Mouse (Mus musculus) forebrain, embryonic 16.5 days (tissue): ENCODE measurements around the gene Vasp. TPM values are rescaled to one million over a fixed set of nuclear protein-coding genes. Genes with fewer than 3 reads are reported as not detected.

ENCODE experiments used
- polyA plus RNA-seq: library from polyadenylated mRNA; unstranded; fragments of >200 nt; fragmentation: Nextera tagmentation; extraction: Ambion mirVana; gene quantifications from 2 replicates; pipeline ENCODE4 v1.2.1, GENCODE M21; 2015

The Vasp gene
- polyA plus RNA-seq, 1 experiment from 2014 or later, result 38.0 TPM

Other genes with a start within 250 kb of the Vasp start
- not detected in 2 replicates for gene Foxa3, start 248.3 kb downstream of the Vasp start, polyA plus RNA-seq
- 34.4 and 34.7 TPM in 2 replicates for gene Sympk, start 247.4 kb downstream of the Vasp start, polyA plus RNA-seq
- gene Rsph6a, start 217.1 kb downstream of the Vasp start, polyA plus RNA-seq, result 0.09 TPM in 1 of 2 replicates, not detected in the other
- 28.1 and 29.7 TPM in 2 replicates for gene Dmwd, start 195.6 kb downstream of the Vasp start, polyA plus RNA-seq
- 5.6 and 10.1 TPM in 2 replicates for gene Dmpk, start 188.0 kb downstream of the Vasp start, polyA plus RNA-seq
- 1.7 and 2.1 TPM in 2 replicates for gene Six5, start 177.2 kb downstream of the Vasp start, polyA plus RNA-seq
- gene Gm4969, start 153.4 kb downstream of the Vasp start, polyA plus RNA-seq, result 3.9 and 4.9 TPM in 2 replicates
- 25.4 and 28.3 TPM in 2 replicates for gene Fbxo46, start 152.0 kb downstream of the Vasp start, polyA plus RNA-seq
- 17.1 and 22.4 TPM in 2 replicates for gene Qpctl, start 122.5 kb downstream of the Vasp start, polyA plus RNA-seq
- gene Snrpd2, start 122.1 kb downstream of the Vasp start, polyA plus RNA-seq, result 116 and 118 TPM in 2 replicates
- 21.8 and 32.1 TPM in 2 replicates for gene Gipr, start 105.7 kb downstream of the Vasp start, polyA plus RNA-seq
- 8.3 and 14.4 TPM in 2 replicates for gene Eml2, start 95.4 kb downstream of the Vasp start, polyA plus RNA-seq
- gene Gpr4, start 59.3 kb downstream of the Vasp start, polyA plus RNA-seq, result 2.5 and 2.7 TPM in 2 replicates
- 43.5 and 43.8 TPM in 2 replicates for gene Opa3, start 43.5 kb downstream of the Vasp start, polyA plus RNA-seq
- gene Ppm1n, start 8.2 kb upstream of the Vasp start, polyA plus RNA-seq, result 0.39 and 0.61 TPM in 2 replicates
- 127 and 128 TPM in 2 replicates for gene Rtn2, start 10.8 kb upstream of the Vasp start, polyA plus RNA-seq
- gene Fosb, start 38.2 kb upstream of the Vasp start, polyA plus RNA-seq, result 0.05 and 0.10 TPM in 2 replicates
- 79.3 and 85.9 TPM in 2 replicates for gene Ercc1, start 73.0 kb upstream of the Vasp start, polyA plus RNA-seq
- 23.1 and 26.4 TPM in 2 replicates for gene Cd3eap, start 87.7 kb upstream of the Vasp start, polyA plus RNA-seq
- gene Ppp1r13l, start 87.9 kb upstream of the Vasp start, polyA plus RNA-seq, result 3.0 and 3.6 TPM in 2 replicates
- 25.3 and 28.5 TPM in 2 replicates for gene Ercc2, start 110.2 kb upstream of the Vasp start, polyA plus RNA-seq
- gene Klc3, start 132.3 kb upstream of the Vasp start, polyA plus RNA-seq, result 2.2 and 2.5 TPM in 2 replicates
- 0.22 and 0.66 TPM in 2 replicates for gene Ckm, start 133.0 kb upstream of the Vasp start, polyA plus RNA-seq
- 13.8 and 17.5 TPM in 2 replicates for gene Mark4, start 187.0 kb upstream of the Vasp start, polyA plus RNA-seq
- gene Exoc3l2, start 191.5 kb upstream of the Vasp start, polyA plus RNA-seq, result 0.11 and 0.19 TPM in 2 replicates
- gene Bloc1s3, start 236.6 kb upstream of the Vasp start, polyA plus RNA-seq, result 3.7 and 4.9 TPM in 2 replicates
- 29.4 and 31.2 TPM in 2 replicates for gene Trappc6a, start 236.6 kb upstream of the Vasp start, polyA plus RNA-seq
- 0.81 and 0.90 TPM in 2 replicates for gene Nkpd1, start 246.0 kb upstream of the Vasp start, polyA plus RNA-seq